Mouse (Mus musculus) right cerebral cortex, adult 18-20 months (tissue): ENCODE measurements at regions not wholly inside any gene's neighbourhood (a gene's known extent, or its start where the extent isn't known, plus 50 kb on each side); places are given as distances from the start of the nearest gene placed in this dataset.

Source experiments
- DNase-seq: peaks from one replicate; pipeline ENCODE4 v3.0.0; 2022; ENCODE audit warnings: mixed read lengths

GRCm38 (mm10) chr3:128110406-128110805 is 214.3 kb upstream of the Fam241a start:
- no peak for DNase-seq

- no peak for DNase-seq
These were observed 208.4 kb upstream of the Fam241a start for GRCm38 (mm10) chr3:128104516-128104915.

- no peak for DNase-seq
These were observed 196.9 kb upstream of the Fam241a start for GRCm38 (mm10) chr3:128093046-128093445.

DNA sequence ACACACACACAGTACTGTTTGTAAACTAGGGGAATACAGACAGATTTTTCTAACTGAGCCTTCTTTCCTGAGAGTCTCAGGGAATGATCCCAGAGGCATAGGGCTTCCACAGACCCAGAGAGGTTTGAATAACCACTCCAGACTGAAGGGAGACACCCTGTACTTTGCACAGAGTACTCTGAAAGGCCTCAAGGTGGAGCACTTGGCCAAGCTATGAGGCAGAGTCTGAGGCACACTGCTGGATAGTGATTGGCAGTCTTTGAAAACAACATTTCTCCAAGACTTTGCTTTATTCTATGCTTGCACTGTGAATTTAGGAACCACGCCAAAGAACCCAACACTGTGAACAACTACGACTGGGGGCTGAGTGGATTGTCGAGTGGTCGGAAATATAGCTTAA is 192.1 kb upstream of the Fam241a start:
- DNase-seq = peak; percentile 22

DNA sequence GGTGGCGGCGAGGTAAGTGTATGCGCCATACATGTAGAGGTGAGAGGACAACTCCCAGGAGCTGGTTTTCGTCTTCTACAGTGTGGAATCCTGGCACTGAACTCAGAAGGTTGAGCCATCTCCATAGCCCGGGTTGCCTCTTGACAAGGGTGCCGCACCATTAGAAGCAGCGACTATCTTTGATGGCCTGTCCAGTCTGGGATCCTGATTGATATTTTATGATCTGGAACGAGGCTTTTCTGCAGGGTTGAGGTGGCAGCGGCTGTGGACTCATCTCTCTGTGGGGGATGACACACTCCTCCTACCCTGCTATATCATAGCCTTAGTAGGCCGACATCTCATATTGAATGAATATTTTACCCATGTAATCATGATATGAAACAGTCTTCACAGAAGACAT is 191.0 kb upstream of the Fam241a start:
- no peak for DNase-seq

GRCm38 (mm10) chr3:128082463-128082862 is 186.3 kb upstream of the Fam241a start:
- no peak for DNase-seq

GRCm38 (mm10) chr3:128081430-128081829 is 185.3 kb upstream of the Fam241a start:
- DNase-seq = no peak

GRCm38 (mm10) chr3:128067861-128068260 is 171.7 kb upstream of the Fam241a start:
- DNase-seq = no peak

DNA sequence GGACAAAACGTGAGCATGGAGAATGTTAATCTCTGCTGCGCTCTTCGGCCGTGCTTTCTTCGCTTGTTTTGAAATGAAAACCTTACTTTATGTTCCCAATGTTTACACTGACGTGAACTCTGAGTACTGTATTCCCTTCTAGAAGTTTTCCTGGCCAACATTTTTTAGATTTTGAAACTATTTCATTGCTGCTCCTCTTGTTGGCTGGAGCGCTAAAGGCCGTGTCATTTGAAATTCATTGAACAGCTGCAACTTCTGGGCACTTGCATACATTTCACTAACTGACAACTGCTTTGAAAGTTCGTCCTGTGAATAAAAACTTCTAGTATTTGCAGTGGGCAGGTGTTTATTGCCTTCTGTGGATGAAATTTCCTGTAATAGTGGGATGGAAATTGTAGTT is 157.9 kb upstream of the Fam241a start:
- no peak for DNase-seq

- no peak for DNase-seq
These were observed 147.6 kb upstream of the Fam241a start for GRCm38 (mm10) chr3:128043709-128044108.

- DNase-seq = no peak
These were observed 144.4 kb upstream of the Fam241a start for GRCm38 (mm10) chr3:128040407-128041115.

- DNase-seq = no peak
These were observed 143.1 kb upstream of the Fam241a start for GRCm38 (mm10) chr3:128039185-128039584.

GRCm38 (mm10) chr3:128036538-128036937 is 140.4 kb upstream of the Fam241a start:
- DNase-seq = no peak

DNA sequence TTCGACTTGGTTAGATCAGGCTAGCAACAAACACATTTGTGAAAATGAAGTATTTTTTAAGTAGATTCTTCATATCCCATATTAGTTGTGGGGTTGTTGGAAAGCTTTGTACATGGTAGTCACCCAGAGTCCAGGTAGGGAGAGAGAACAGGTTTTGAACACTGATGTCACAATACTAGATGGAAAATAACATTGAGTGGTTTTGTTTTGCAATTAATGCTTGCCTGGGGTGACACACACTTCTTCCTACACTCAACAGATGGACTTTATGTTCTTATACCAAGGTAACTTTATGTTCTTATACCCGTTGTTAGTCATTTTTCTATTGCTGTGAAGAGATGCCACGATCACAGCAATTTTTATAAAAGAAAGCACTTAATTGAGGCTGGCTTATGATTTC is 134.2 kb upstream of the Fam241a start:
- DNase-seq = no peak

- DNase-seq = no peak
These were observed 133.4 kb upstream of the Fam241a start for GRCm38 (mm10) chr3:128029565-128029915.

DNA sequence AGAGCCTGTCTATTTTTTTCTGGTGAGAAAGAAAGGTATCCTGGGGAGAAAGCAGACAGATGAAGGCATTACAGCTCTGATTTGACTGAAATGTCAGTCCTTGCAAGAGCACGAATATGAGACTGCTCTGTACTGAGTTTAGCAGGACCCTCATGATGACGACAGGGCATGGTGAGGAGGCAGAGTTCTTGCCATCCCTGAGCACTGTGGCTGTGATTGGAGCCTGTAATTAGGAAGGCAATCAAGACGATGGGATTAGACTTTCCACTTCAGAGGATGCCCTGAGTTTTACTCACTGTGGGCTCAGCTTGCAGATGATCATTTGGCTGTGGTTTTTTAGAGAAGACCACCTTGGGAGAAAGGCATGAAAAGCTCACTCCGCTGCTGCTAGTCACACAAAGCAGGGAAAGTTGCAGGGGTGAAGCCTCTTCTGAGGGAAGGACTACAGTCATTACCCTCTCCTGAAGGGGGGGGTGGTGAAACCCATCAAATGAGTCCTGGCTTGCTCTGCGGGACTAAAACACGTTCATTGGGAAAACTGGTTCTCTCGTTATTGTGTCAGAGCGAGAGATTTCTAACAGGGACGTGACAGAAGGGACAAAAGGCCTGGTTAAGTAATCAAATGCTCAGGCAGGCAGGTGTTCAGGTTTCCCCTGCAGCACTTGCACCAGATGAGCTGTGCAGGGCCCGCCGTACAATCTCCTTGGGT is 132.9 kb upstream of the Fam241a start:
- no peak for DNase-seq

DNA sequence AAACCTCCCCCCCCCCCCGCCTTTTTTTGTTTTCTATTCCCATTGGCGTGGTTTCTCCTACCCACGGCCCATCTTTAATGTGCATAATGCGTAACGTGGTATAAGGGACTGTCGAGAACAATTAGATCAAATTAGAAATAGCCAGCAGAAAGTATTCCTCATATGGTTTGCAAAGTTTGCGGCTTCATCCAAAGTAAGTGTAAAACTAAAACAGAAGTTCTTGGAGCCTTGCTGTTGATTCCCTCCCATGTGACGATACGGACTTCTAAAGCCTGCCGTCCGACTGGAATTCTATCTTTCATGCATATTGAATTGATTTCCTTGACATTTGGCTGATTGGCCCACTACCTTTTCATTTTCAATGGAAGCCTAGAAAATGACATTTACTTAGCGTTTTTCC is 128.7 kb upstream of the Fam241a start:
- no peak for DNase-seq

- no peak for DNase-seq
These were observed 118.8 kb upstream of the Fam241a start for GRCm38 (mm10) chr3:128014909-128015308.

DNA sequence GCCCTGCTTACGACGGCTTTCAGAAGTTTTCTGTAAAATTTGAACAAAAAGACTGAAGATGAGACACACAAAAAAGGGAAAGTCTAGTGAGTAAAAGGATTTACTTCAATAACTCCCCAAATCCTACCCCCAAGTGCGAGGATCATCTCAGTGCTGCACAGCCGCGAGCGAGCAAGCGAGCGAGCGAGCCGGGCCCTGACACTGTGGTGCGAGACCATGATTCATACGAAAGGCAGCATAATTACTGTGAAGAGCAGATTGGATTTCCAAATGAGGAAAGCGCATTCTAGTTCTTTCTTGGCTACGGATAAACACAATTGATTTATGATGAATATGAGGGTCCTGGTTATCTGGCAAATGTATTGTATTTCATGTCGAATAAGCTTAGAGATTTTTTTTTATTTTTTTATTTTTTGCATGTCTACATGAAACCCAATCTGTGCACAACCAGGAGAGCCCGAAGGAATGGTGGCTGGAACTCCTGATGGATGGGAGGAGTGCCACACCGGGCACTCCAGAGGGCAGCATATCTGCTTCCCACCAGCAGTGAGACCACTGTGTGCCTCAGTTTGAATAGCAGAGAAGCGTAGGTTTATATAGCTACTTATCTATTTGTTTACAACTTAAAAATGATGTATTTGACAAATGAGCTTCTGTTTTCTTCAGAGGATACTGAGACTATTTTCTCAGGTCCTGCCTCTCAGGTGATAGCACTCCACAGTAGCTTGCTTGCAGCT is 106.9 kb upstream of the Fam241a start:
- DNase-seq = no peak

DNA sequence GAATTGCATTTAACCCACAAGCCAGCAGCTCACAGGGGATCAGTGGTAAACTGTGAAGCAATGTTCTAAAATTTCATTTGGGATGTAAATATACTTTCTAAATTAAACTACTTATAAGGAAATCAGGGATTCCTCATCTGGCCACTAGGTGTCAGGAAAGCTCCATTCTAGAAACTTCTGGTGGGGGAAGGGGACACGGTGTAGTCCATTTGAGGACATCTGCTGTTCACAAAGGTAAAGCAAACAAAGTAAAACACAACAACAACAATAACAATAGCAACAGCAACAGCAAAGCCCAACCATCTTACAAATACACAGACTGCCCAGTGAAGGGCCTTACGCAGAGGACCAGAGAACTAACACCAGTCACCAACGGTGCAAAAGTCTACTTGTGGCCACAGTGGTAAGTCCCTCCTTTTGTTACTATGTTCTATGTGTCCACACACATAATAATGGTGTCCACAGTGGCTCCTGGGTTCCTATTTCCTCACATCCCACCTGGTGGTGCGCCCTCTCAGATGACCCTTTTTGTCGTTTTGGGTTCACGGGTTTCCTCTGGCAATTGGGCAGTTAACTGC is 105.9 kb upstream of the Fam241a start:
- peak; percentile 8 for DNase-seq

DNA sequence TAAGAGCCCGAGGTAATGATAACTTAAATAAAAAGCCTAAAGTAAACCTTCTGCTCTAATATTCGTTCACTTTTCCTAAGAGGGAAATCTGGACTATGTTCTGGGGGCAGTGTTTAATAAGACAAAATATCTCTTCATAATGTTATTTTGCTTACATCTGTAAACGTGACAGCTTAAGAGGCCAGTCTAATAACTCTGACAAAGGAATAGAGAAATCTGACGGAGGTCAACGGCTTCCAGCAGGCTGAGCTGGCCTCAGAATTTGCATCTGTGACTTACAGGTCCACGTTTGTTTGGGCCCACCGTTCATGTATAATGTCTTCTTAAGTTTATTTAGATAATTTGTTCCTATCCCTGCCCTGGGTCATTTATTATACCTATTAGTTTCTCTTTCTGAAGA is 99.6 kb upstream of the Fam241a start:
- DNase-seq = no peak

GRCm38 (mm10) chr3:127987583-127987982 is 91.5 kb upstream of the Fam241a start:
- no peak for DNase-seq

- DNase-seq = no peak
These were observed 89.0 kb upstream of the Fam241a start for GRCm38 (mm10) chr3:127985165-127985564.

DNA sequence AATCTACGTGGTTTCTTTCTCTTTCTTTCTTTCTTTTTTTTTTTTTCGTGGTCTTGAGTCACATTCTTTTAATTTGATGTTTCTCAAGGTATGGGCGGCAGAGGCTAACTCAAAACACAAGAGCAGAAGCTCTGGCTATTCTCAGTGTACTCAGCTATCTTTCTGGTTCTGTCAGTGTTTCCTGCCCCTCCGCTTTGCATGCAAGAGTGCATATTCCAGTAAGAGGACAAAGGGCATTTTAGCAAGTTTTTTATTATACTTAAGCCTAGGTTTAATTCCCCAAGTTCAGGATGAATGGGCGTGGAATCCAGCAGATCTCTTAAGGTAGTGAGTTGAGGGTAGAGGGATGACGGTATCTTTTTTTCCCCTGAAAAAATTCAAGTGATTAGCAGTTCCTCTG is 81.1 kb upstream of the Fam241a start:
- DNase-seq = no peak
